Mouse (Mus musculus) midbrain, embryonic 15.5 days (tissue): ENCODE results near the gene Nrarp. TPM values are rescaled to one million over a fixed set of nuclear protein-coding genes. Genes with fewer than 3 reads are reported as not detected.
A peak's percentile ranks its signal among the peaks of the same experiment; 100 is the strongest.

Experiments
- ATAC-seq: fragments of 200-750 bp; cut with Nextera tagmentation; replicated peaks from 2 replicates; pipeline ENCODE4 v1.8.0; 2017; ENCODE audit warnings: moderate TSS enrichment
- H3K27ac ChIP-seq: fragments of 300-500 bp; sonication (generic); 2 replicates; pipeline ENCODE4 v1.5.1; 2015; ENCODE audit warnings: mild to moderate bottlenecking, inconsistent platforms
- H3K27me3 ChIP-seq: fragments of 300-500 bp; sonication (generic); replicated peaks from 2 replicates; pipeline ENCODE4 v1.6.1; 2015; ENCODE audit warnings: inconsistent platforms
- H3K36me3 ChIP-seq: fragments of 300-500 bp; sonication (generic); replicated peaks from 2 replicates; pipeline ENCODE4 v1.6.1; 2015; ENCODE audit warnings: inconsistent platforms
- H3K4me1 ChIP-seq: fragments of 300-500 bp; sonication (generic); 2 replicates; pipeline ENCODE4 v1.6.1; 2015; ENCODE audit warnings: inconsistent platforms
- H3K4me2 ChIP-seq: fragments of 300-500 bp; sonication (generic); 2 replicates; pipeline ENCODE4 v1.6.1; 2015; ENCODE audit warnings: inconsistent platforms, mild to moderate bottlenecking, moderate library complexity
- H3K4me3 ChIP-seq: fragments of 300-500 bp; sonication (generic); 2 replicates; pipeline ENCODE4 v1.5.1; 2015; ENCODE audit warnings: mild to moderate bottlenecking, inconsistent platforms
- H3K9ac ChIP-seq: fragments of 300-500 bp; sonication (generic); 2 replicates; pipeline ENCODE4 v1.6.1; 2015; ENCODE audit warnings: mild to moderate bottlenecking, inconsistent platforms
- H3K9me3 ChIP-seq: fragments of 300-500 bp; sonication (generic); 2 replicates; pipeline ENCODE4 v1.6.1; 2016; ENCODE audit warnings: inconsistent platforms
- WGBS: fragments of 180-500 bp; shearing (Covaris S2); methylation state at CpG from one replicate; pipeline ENCODE4 v1.1.7; 2015; ENCODE audit warnings: mixed read lengths; 5-methylcytosine and 5-hydroxymethylcytosine counted together
- polyA plus RNA-seq: library from polyadenylated mRNA; unstranded; fragments of >200 nt; fragmentation: Nextera tagmentation; extraction: Ambion mirVana; gene quantifications from 2 replicates; pipeline ENCODE4 v1.2.1, GENCODE M21; 2015

Gene Nrarp
- polyA plus RNA-seq, 1 experiment from 2014 or later, result 15.3 TPM

GRCm38 (mm10) chr2:25210686-25211085 is 30.1 kb downstream of the Nrarp start:
- Histone ChIP-seq H3K4me2 (peak overlapping the region; percentile 83), H3K9me3 (no peaks in the 10 kb centered on the region), H3K4me1 (peaks cover 36% of the 10 kb centered on the region), H3K9ac (peak overlapping the region; percentile 80), H3K27me3 (no peaks in the 10 kb centered on the region), H3K36me3 (no peaks in the 10 kb centered on the region; the same call in 1 of the 2 replicates), H3K4me3 (peak overlapping the region; percentile 80), H3K27ac (peak overlapping the region; percentile 92)
- peak; percentile 59 for ATAC-seq
- WGBS, result under 1% methylated on average over 24 of the region's 24 CpGs

GRCm38 (mm10) chr2:25211121-25211670 is 30.6 kb downstream of the Nrarp start, which contains the start of gene Nelfb:
Gene Nelfb, minus strand, starts transcription at chr2:25211489.
- Histone ChIP-seq H3K9me3 (no peaks in the 10 kb centered on the region), H3K27me3 (no peaks in the 10 kb centered on the region), H3K27ac (peak within 1 kb of the TSS; percentile 92), H3K4me2 (peak within 1 kb of the TSS; percentile 83), H3K36me3 (no peaks in the 10 kb centered on the region; the same call in 1 of the 2 replicates), H3K9ac (peak within 1 kb of the TSS; percentile 80), H3K4me1 (peaks cover 36% of the 10 kb centered on the region), H3K4me3 (peak within 1 kb of the TSS; percentile 80)
- under 1% methylated on average over 44 of the region's 44 CpGs for WGBS
- peak; percentile 95 for ATAC-seq

- Histone ChIP-seq H3K27ac (no peak overlapping the region), H3K9ac (no peak overlapping the region), H3K4me1 (peaks cover 25% of the 10 kb centered on the region), H3K27me3 (no peaks in the 10 kb centered on the region), H3K4me2 (no peak overlapping the region), H3K36me3 (no peaks in the 10 kb centered on the region), H3K4me3 (no peak overlapping the region), H3K9me3 (no peaks in the 10 kb centered on the region)
- no peak for ATAC-seq
- WGBS, result 72% methylated on average over 23 of the region's 23 CpGs
Observed at GRCm38 (mm10) chr2:25213266-25213865, 32.8 kb downstream of the Nrarp start.

- Histone ChIP-seq H3K27me3 (no peaks in the 10 kb centered on the region), H3K4me2 (no peak within 1 kb of the TSS), H3K9me3 (no peaks in the 10 kb centered on the region), H3K36me3 (no peaks in the 10 kb centered on the region), H3K27ac (no peak within 1 kb of the TSS), H3K9ac (no peak within 1 kb of the TSS), H3K4me3 (no peak within 1 kb of the TSS), H3K4me1 (peaks cover 15% of the 10 kb centered on the region)
- no peak for ATAC-seq
- WGBS, result 57% methylated on average over 3 of the region's 3 CpGs
Observed at GRCm38 (mm10) chr2:25214444-25214843, 33.9 kb downstream of the Nrarp start, which contains the start of gene Stpg3. Gene Stpg3, minus strand, starts transcription at chr2:25214637.

- H3K4me3 ChIP-seq, result no peak overlapping the region
Observed at GRCm38 (mm10) chr2:25217666-25218065, 37.1 kb downstream of the Nrarp start.

GRCm38 (mm10) chr2:25218445-25218844 is 37.9 kb downstream of the Nrarp start, which contains the start of gene Fam166a:
Gene Fam166a, plus strand, starts transcription at chr2:25218745.
- ATAC-seq, result no peak
- no peaks in the 10 kb centered on the region for H3K9me3 ChIP-seq
- H3K4me2 ChIP-seq, result no peak within 1 kb of the TSS

More at GRCm38 (mm10) chr2:25217666-25218065, 37.1 kb downstream of the Nrarp start:
- Histone ChIP-seq H3K27ac (no peak overlapping the region), H3K9ac (no peak overlapping the region), H3K4me2 (no peak overlapping the region), H3K36me3 (no peaks in the 10 kb centered on the region), H3K27me3 (no peaks in the 10 kb centered on the region), H3K4me1 (no peaks in the 10 kb centered on the region), H3K9me3 (no peaks in the 10 kb centered on the region)
- WGBS, result 66% methylated on average over 2 of the region's 2 CpGs
- no peak for ATAC-seq

GRCm38 (mm10) chr2:25221331-25221772 is 40.8 kb downstream of the Nrarp start:
- H3K36me3 ChIP-seq, result no peaks in the 10 kb centered on the region
- H3K27ac ChIP-seq, result no peak overlapping the region
- no peak overlapping the region for H3K4me2 ChIP-seq
- peaks cover 16% of the 10 kb centered on the region for H3K4me1 ChIP-seq
- no peak overlapping the region for H3K4me3 ChIP-seq
- no peaks in the 10 kb centered on the region for H3K9me3 ChIP-seq
- no peak overlapping the region for H3K9ac ChIP-seq
- ATAC-seq, result no peak
- WGBS, result 80% methylated on average over 5 of the region's 5 CpGs
- H3K27me3 ChIP-seq, result no peaks in the 10 kb centered on the region

More at GRCm38 (mm10) chr2:25218445-25218844, 37.9 kb downstream of the Nrarp start, which contains the start of gene Fam166a:
- H3K27me3 ChIP-seq, result no peaks in the 10 kb centered on the region
- H3K27ac ChIP-seq, result no peak within 1 kb of the TSS
- peaks cover 4% of the 10 kb centered on the region for H3K4me1 ChIP-seq
- no peak within 1 kb of the TSS for H3K4me3 ChIP-seq
- H3K36me3 ChIP-seq, result no peaks in the 10 kb centered on the region
- no peak within 1 kb of the TSS for H3K9ac ChIP-seq

GRCm38 (mm10) chr2:25223681-25224491 is 43.3 kb downstream of the Nrarp start:
- Histone ChIP-seq H3K27ac (peak overlapping the region; percentile 92), H3K4me3 (peak overlapping the region; percentile 98), H3K36me3 (no peaks in the 10 kb centered on the region), H3K4me2 (peak overlapping the region; percentile 90), H3K9me3 (no peaks in the 10 kb centered on the region), H3K27me3 (no peaks in the 10 kb centered on the region), H3K9ac (peak overlapping the region; percentile 89), H3K4me1 (peaks cover 19% of the 10 kb centered on the region)
- WGBS, result 2% methylated on average over 53 of the region's 53 CpGs
- ATAC-seq, result no peak; the same call in 1 of the 2 replicates

- H3K4me1 ChIP-seq, result peaks cover 20% of the 10 kb centered on the region
- H3K9me3 ChIP-seq, result no peaks in the 10 kb centered on the region
- no peak for ATAC-seq
- peak within 1 kb of the TSS; percentile 98 for H3K4me3 ChIP-seq
- H3K27me3 ChIP-seq, result no peaks in the 10 kb centered on the region
- H3K27ac ChIP-seq, result peak within 1 kb of the TSS; percentile 99
- H3K4me2 ChIP-seq, result peak within 1 kb of the TSS; percentile 90
- 0% methylated on average over 17 of the region's 17 CpGs for WGBS
- H3K36me3 ChIP-seq, result no peaks in the 10 kb centered on the region
- peak within 1 kb of the TSS; percentile 89 for H3K9ac ChIP-seq
Observed at GRCm38 (mm10) chr2:25224492-25224765, 43.9 kb downstream of the Nrarp start, which contains the start of gene Tubb4b. Gene Tubb4b, minus strand, starts transcription at chr2:25224702.

- peak; percentile 97 for ATAC-seq
- WGBS, result 2% methylated on average over 41 of the region's 41 CpGs
- Histone ChIP-seq H3K27me3 (no peaks in the 10 kb centered on the region), H3K4me1 (peaks cover 20% of the 10 kb centered on the region), H3K27ac (peak overlapping the region; percentile 99), H3K4me2 (peak overlapping the region; percentile 51), H3K9me3 (no peaks in the 10 kb centered on the region), H3K36me3 (no peaks in the 10 kb centered on the region), H3K4me3 (peak overlapping the region; percentile 61), H3K9ac (peak overlapping the region; percentile 77)
Observed at GRCm38 (mm10) chr2:25224766-25225752, 44.5 kb downstream of the Nrarp start.

GRCm38 (mm10) chr2:25225811-25226379 is 45.3 kb downstream of the Nrarp start:
- H3K9ac ChIP-seq, result no peak overlapping the region
- no peak overlapping the region; the same call in 1 of the 2 replicates for H3K4me3 ChIP-seq
- H3K4me1 ChIP-seq, result peaks cover 20% of the 10 kb centered on the region
- no peak for ATAC-seq
- no peaks in the 10 kb centered on the region for H3K36me3 ChIP-seq
- no peaks in the 10 kb centered on the region for H3K9me3 ChIP-seq
- WGBS, result 71% methylated on average over 8 of the region's 8 CpGs
- H3K27me3 ChIP-seq, result no peaks in the 10 kb centered on the region
- H3K27ac ChIP-seq, result 0 out of 2 replicates have a peak overlapping the region, but pooled peaks have one; percentile 99
- H3K4me2 ChIP-seq, result peak overlapping the region; percentile 51; the same call in 1 of the 2 replicates
